Mouse (Mus musculus): ENCODE measurements around the gene Bfar.
"Not testable (repeated sequence)": the region's sequence is repeated elsewhere in the genome, so short reads cannot be mapped to it uniquely, and the experiment has no call there.

The Bfar gene

DNA sequence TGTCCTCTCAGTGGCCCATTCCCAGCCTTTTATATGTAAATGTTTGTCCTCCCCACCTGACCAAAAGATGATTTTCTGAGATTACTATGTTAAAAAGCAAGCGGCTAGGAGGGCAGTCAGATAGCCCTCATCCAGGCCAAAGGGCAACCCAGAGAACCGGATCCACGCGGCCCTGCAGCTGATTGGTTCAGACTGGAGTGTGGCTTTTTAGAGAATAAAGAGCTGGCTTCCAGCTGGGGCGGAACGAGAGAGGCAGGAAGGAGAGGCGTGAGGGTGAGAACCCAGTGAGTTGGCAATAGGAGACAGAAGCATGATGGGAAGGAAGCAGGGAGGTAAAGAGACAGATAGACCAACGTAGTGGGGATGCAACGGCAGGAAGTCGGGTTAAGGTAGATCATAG is 51.3 kb downstream of the Bfar start:
- DNase-seq (ENCODE audit: low spot score) = no peak

DNA sequence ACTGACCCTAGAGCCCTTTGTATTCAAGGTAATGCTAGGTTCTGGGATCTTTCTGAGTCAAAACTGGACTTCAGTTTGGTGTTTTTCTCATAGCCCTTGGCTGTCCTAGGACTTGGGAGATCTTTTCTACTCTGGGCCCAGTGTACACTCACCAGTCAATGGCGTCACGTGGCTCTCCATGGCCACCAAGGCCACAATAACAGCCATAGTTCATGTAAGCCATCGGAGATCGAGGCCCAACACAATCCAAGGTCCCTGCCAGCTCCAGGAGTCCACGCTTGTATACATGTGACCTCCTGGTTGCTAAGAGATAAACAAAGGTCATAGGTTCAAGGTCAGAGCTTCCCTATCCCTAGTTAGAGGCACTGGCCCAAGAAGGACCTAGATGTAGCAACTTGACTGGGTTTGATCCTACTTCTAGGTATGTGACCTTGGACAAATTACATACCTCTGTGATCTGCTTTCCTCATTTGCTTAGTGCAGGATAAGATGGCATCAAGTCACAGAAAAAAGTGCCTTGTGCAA is 56.2 kb downstream of the Bfar start:
- no peak for DNase-seq (ENCODE audit: low spot score)

- no peak for DNase-seq (ENCODE audit: low spot score)
Measured at GRCm38 (mm10) chr16:13729428-13729827, 57.8 kb downstream of the Bfar start.

DNA sequence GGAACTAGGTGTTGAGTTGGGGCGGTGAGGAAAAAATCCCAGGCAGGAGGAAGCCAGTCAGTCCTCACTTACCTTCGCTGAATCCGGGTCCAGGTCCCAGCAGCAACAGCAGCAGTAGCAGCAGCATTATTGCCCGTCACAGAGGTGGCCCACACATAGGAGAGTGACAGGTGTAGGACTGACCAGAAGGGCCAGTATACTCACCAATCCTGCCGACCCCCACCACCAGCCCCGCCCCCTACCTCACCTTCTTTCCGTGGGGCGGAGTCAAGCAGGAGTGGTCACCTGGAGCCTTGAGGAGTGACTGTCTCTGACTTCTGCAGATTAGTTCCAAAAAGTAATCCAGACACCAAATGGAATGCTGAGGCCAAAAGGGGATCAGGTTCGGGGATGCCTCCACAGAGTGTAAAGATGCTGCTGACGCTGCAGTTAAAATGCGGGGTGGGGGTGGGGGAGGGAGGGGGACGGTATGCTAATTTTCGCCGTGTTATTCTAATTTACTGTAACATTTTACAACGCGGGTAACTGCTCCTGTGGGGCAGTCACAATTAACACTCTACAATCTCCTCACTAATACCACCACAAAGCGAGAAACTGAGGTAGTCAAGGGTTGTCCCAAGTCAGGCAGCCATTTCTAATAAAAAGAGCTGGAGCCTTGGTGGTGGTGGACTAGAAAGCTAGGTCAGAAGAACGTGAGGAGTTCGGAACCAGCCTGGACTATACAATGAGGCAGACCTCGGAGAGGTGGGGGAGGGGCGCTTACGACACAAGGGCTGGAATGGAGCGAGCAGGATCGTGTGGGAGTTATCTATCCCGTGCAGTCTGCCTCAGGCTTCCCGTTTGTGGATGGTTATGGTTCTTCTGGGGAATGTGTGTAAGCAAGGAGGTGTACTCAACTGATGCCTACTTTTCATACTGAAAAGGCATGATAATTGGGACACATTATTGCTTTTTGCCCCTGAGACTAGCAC is 58.9 kb downstream of the Bfar start, which contains the start of gene Pla2g10:
Pla2g10 (minus strand) TSS at position 699 of the 971 bp plus-strand sequence.
- DNase-seq (ENCODE audit: low spot score) = no peak

DNA sequence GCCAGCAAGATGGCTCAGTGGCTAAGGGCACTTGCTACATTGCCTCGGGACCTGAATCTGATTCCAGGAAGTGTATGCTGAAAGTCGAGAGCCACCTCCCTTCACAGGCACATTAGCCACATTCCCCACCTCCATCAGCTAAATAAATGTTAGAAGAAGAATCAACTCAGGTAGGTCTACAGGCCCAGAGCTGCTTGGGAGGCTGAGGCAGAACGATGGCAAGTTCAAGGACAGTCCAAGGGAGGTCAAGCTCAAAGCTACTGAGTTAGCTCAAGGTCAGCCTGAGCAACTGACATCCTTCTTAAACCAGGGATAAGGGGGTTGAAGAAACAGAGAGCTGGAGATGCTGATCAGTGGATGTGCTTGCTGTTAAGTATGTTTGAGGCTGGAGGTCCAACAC is 61.1 kb downstream of the Bfar start:
- DNase-seq (ENCODE audit: low spot score) = no peak

DNA sequence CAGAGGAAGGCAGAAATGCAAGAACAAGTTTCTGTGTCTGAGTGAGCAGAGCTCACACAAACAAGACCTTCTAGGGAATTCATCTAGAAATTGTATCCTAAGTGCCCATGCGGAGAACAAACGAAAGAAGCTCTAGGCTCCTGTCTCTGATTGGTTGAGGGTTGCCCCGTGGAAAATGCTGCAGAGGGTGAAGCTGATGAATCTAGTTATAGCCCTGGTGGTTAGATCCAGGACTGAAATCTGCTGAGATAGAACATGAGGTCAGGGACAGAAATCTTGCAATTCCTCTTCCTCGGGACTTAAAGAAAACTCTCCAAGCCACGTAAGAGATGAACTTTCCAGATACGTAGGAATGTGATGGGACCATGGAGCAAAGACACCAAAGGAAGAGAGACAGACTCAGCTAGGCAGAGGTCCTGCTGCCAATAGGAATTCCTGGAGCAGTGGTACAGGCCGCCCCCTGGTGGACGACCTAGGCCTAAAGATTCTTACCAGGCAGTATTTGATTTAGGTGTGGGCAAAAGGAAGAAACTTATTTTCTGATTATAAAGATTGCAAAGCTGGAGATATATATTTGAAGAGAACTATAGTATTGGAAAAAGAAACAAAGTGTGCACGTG is 62.0 kb downstream of the Bfar start:
- DNase-seq (ENCODE audit: low spot score) = peak; percentile 32

- no peak for DNase-seq (ENCODE audit: low spot score)
Measured at GRCm38 (mm10) chr16:13735977-13736376, 64.3 kb downstream of the Bfar start.

- not testable (repeated sequence) for DNase-seq (ENCODE audit: low spot score)
Measured at GRCm38 (mm10) chr16:13739044-13739443, 67.4 kb downstream of the Bfar start.

- DNase-seq (ENCODE audit: low spot score) = no peak
Measured at GRCm38 (mm10) chr16:13740844-13741243, 69.2 kb downstream of the Bfar start.

- no peak for DNase-seq (ENCODE audit: low spot score)
Measured at GRCm38 (mm10) chr16:13747708-13748107, 76.0 kb downstream of the Bfar start.

DNA sequence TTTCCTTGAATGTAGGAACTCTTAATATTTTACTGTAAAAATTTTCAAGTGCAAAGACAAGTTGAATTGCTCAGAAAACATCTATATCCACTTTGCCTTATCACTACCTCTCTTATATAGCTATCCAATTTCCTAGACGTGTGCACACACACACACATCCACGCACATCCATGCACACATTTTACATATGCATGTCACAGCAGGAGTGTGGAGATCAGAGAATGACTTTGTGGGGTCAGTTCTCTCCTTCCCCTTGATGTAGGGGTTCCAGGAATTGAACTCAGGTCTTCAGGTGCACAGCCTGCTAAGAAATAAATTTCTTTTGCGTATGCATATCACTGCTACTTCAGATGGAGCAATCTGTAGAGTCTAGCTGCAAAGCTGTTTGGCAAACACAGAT is 76.5 kb downstream of the Bfar start:
- no peak for DNase-seq (ENCODE audit: low spot score)

GRCm38 (mm10) chr16:13748813-13749212 is 77.2 kb downstream of the Bfar start:
- DNase-seq (ENCODE audit: low spot score) = not testable (repeated sequence)

GRCm38 (mm10) chr16:13749306-13749705 is 77.6 kb downstream of the Bfar start:
- DNase-seq (ENCODE audit: low spot score) = no peak

- DNase-seq (ENCODE audit: low spot score) = no peak
Measured at GRCm38 (mm10) chr16:13749981-13750380, 78.3 kb downstream of the Bfar start.

DNA sequence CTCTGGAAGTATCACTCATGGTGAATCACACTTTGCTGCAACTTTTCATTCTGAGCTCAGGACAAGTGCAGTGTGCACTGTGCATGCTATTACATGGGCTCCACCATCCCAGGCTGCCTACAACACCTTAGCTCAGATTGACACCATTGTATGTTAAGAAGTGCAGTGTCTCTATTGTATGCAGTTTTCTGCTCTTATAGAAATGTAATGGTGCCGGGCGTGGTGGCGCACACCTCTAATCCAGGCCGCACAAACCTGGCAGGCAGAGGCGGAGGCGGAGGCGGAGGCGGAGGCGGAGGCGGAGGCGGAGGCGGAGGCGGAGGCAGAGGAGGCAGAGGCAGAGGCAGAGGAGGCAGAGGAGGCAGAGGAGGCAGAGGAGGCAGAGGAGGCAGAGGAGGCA is 79.0 kb downstream of the Bfar start:
- DNase-seq (ENCODE audit: low spot score) = no peak

Measured in layer of hippocampus, adult 9-10 months (tissue).